Mouse (Mus musculus) telencephalon, adult 2 months (tissue): ENCODE measurements around the gene Gm10801.
"Not testable (repeated sequence)": the region's sequence is repeated elsewhere in the genome, so short reads cannot be mapped to it uniquely, and the experiment has no call there.

Source experiments
- DNase-seq: peaks from one replicate; pipeline ENCODE4 v3.0.0-alpha.2; 2011; ENCODE audit warnings: low read depth, low spot score

The Gm10801 gene

GRCm38 (mm10) chr2:98661937-98662336, at the start of gene Gm10801:
TSS of gene Gm10801 (plus strand) at chr2:98662237.
- not testable (repeated sequence) for DNase-seq

DNA sequence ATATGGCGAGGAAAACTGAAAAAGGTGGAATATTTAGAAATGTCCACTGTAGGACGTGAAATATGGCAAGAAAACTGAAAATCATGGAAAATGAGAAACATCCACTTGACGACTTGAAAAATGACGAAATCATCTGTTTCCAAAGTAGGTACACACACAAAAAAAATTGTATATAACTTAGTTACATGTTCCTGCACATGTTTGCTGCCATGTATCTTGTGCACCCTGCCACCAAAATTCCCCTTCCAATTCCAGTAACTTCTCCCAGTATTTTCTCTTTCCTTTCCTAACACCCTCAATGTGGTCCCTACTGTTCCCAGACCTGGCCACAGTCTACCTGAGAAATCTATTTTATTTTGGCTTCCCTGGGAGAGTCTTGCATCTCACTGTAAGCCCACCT, 5.2 kb downstream of the Gm10801 start, which contains the start of gene Gm10800:
Gm10800 (minus strand) TSS at position 101 of the 400 bp plus-strand sequence.
- DNase-seq: not testable (repeated sequence)

DNA sequence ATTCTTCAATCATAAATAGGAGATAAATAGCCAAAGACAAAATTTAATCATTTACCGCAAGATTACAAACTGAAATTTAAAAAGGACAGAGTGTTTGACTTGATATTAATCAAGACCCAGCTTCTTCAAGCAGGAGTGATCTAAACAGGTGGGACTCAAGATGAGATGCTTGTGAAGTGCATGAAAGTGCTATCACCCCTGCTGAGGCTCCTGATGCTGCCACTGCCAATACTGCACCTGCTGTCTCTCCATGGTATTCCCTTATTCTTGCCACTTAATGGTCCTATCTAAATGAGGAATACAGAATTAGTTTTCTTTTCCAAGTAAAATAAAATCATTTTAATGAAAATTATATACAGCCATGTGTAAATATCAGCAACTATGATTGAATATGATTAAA, 35.5 kb downstream of the Gm10801 start:
- no peak for DNase-seq
